Mouse (Mus musculus) hindbrain, embryonic 16.5 days (tissue): ENCODE results near the gene Gm28038. TPM values are rescaled to one million over a fixed set of nuclear protein-coding genes. Genes with fewer than 3 reads are reported as not detected.

Experiments used
- ATAC-seq: fragments of 200-750 bp; cut with Nextera tagmentation; 2 replicates; pipeline ENCODE4 v1.8.0; 2017; ENCODE audit warnings: moderate TSS enrichment, moderate library complexity
- H3K27ac ChIP-seq: fragments of 300-500 bp; sonication (generic); 2 replicates; pipeline ENCODE4 v1.5.1; 2014; ENCODE audit warnings: low read depth, mild to moderate bottlenecking, control low read depth, low read length, moderate library complexity
- H3K27me3 ChIP-seq: fragments of 300-500 bp; sonication (generic); replicated peaks from 2 replicates; pipeline ENCODE4 v1.6.1; 2014; ENCODE audit warnings: low read length; ENCODE audit not compliant: control insufficient read depth, insufficient read depth
- H3K36me3 ChIP-seq: fragments of 300-500 bp; sonication (generic); 2 replicates; pipeline ENCODE4 v1.6.1; 2014; ENCODE audit warnings: mild to moderate bottlenecking, low read length, moderate library complexity, mixed read lengths; ENCODE audit not compliant: control insufficient read depth, insufficient read depth
- H3K4me1 ChIP-seq: fragments of 300-500 bp; sonication (generic); 2 replicates; pipeline ENCODE4 v1.6.1; 2014; ENCODE audit warnings: low read depth, low read length; ENCODE audit not compliant: control insufficient read depth, insufficient read depth
- H3K4me2 ChIP-seq: fragments of 300-500 bp; sonication (generic); 2 replicates; pipeline ENCODE4 v1.6.1; 2014; ENCODE audit warnings: mild to moderate bottlenecking, low read length, control low read depth, moderate library complexity
- H3K4me3 ChIP-seq: fragments of 300-500 bp; sonication (generic); 2 replicates; pipeline ENCODE4 v1.5.1; 2014; ENCODE audit warnings: mild to moderate bottlenecking, low read length, control low read depth, moderate library complexity
- H3K9ac ChIP-seq: fragments of 300-500 bp; sonication (generic); 2 replicates; pipeline ENCODE4 v1.6.1; 2014; ENCODE audit warnings: low read depth, mild to moderate bottlenecking, control low read depth, low read length, moderate library complexity
- H3K9me3 ChIP-seq: fragments of 300-500 bp; sonication (generic); 2 replicates; pipeline ENCODE4 v1.6.1; 2014; ENCODE audit warnings: mild to moderate bottlenecking, low read length, moderate library complexity; ENCODE audit not compliant: control insufficient read depth
- WGBS: fragments of 180-500 bp; shearing (Covaris S2); extraction: QIAGEN DNeasy Blood & Tissue Kit; methylation state at CpG from one replicate; pipeline ENCODE4 v1.1.7; 2014; 5-methylcytosine and 5-hydroxymethylcytosine counted together
- polyA plus RNA-seq: library from polyadenylated mRNA; unstranded; fragments of >200 nt; fragmentation: Nextera tagmentation; extraction: Ambion mirVana; gene quantifications from 2 replicates; pipeline ENCODE4 v1.2.1, GENCODE M21; 2015

Gene Gm28038
- not detected in 2 replicates for polyA plus RNA-seq

- WGBS = 90% methylated on average over 11 of the region's 11 CpGs
- H3K9me3 ChIP-seq = no peaks in the 10 kb centered on the region
These were observed at the start of gene Gm28038 for GRCm38 (mm10) chr2:30280743-30281142. Gene Gm28038, plus strand, starts transcription at chr2:30281043.

GRCm38 (mm10) chr2:30235593-30235992 is 45.2 kb upstream of the Gm28038 start:
- H3K9me3 ChIP-seq = no peaks in the 10 kb centered on the region
- H3K36me3 ChIP-seq = peaks cover 3% of the 10 kb centered on the region; the same call in 1 of the 2 replicates
- no peak overlapping the region for H3K4me2 ChIP-seq
- WGBS = 92% methylated on average over 5 of the region's 5 CpGs
- H3K9ac ChIP-seq = no peak overlapping the region
- H3K27ac ChIP-seq = no peak overlapping the region
- no peak overlapping the region for H3K4me3 ChIP-seq
- no peak for ATAC-seq
- no peaks in the 10 kb centered on the region for H3K27me3 ChIP-seq
- peaks cover 23% of the 10 kb centered on the region for H3K4me1 ChIP-seq

More at GRCm38 (mm10) chr2:30280743-30281142, at the start of gene Gm28038:
- no peak within 1 kb of the TSS for H3K4me2 ChIP-seq
- no peak for ATAC-seq
- H3K36me3 ChIP-seq = no peaks in the 10 kb centered on the region
- no peak within 1 kb of the TSS for H3K9ac ChIP-seq
- H3K27ac ChIP-seq = no peak within 1 kb of the TSS
- no peaks in the 10 kb centered on the region for H3K27me3 ChIP-seq
- H3K4me1 ChIP-seq = peaks cover 8% of the 10 kb centered on the region
- H3K4me3 ChIP-seq = no peak within 1 kb of the TSS

GRCm38 (mm10) chr2:30236426-30237198 is 44.2 kb upstream of the Gm28038 start:
- Histone ChIP-seq H3K27me3 (no peaks in the 10 kb centered on the region), H3K27ac (peak overlapping the region; percentile 82), H3K36me3 (peaks cover 7% of the 10 kb centered on the region), H3K9ac (peak overlapping the region; percentile 73), H3K4me2 (peak overlapping the region; percentile 79), H3K4me1 (peaks cover 23% of the 10 kb centered on the region), H3K4me3 (peak overlapping the region; percentile 89), H3K9me3 (no peaks in the 10 kb centered on the region)
- no peak for ATAC-seq
- 4% methylated on average over 18 of the region's 18 CpGs for WGBS

GRCm38 (mm10) chr2:30237199-30237880 is 43.5 kb upstream of the Gm28038 start, which contains the start of gene Lrrc8a:
Gene Lrrc8a, plus strand, starts transcription at chr2:30237715.
- peak within 1 kb of the TSS; percentile 89 for H3K4me3 ChIP-seq
- H3K4me1 ChIP-seq = peaks cover 23% of the 10 kb centered on the region
- H3K27ac ChIP-seq = peak within 1 kb of the TSS; percentile 88
- peak within 1 kb of the TSS; percentile 88 for H3K4me2 ChIP-seq
- peak; percentile 98 for ATAC-seq
- no peaks in the 10 kb centered on the region for H3K27me3 ChIP-seq
- WGBS = under 1% methylated on average over 53 of the region's 67 CpGs
- peaks cover 7% of the 10 kb centered on the region for H3K36me3 ChIP-seq
- peak within 1 kb of the TSS; percentile 95 for H3K9ac ChIP-seq
- no peaks in the 10 kb centered on the region for H3K9me3 ChIP-seq

- no peaks in the 10 kb centered on the region for H3K9me3 ChIP-seq
- peak overlapping the region; percentile 88 for H3K27ac ChIP-seq
- H3K36me3 ChIP-seq = peaks cover 7% of the 10 kb centered on the region
- peak overlapping the region; percentile 89 for H3K4me3 ChIP-seq
- no peaks in the 10 kb centered on the region for H3K27me3 ChIP-seq
- peak; percentile 91 for ATAC-seq
- WGBS = under 1% methylated on average over 16 of the region's 42 CpGs
- H3K4me2 ChIP-seq = peak overlapping the region; percentile 88
- H3K9ac ChIP-seq = peak overlapping the region; percentile 95
- H3K4me1 ChIP-seq = peaks cover 29% of the 10 kb centered on the region
These were observed 43.0 kb upstream of the Gm28038 start for GRCm38 (mm10) chr2:30237881-30238280.

GRCm38 (mm10) chr2:30238906-30239465 is 41.9 kb upstream of the Gm28038 start:
- Histone ChIP-seq H3K36me3 (peaks cover 9% of the 10 kb centered on the region), H3K27me3 (no peaks in the 10 kb centered on the region), H3K4me1 (peaks cover 29% of the 10 kb centered on the region), H3K27ac (no peak overlapping the region), H3K9ac (peak overlapping the region; percentile 95), H3K4me2 (peak overlapping the region; percentile 88), H3K9me3 (no peaks in the 10 kb centered on the region), H3K4me3 (peak overlapping the region; percentile 89)
- no peak for ATAC-seq
- 79% methylated on average over 3 of the region's 3 CpGs for WGBS

- Histone ChIP-seq H3K4me3 (no peak overlapping the region), H3K4me1 (peaks cover 29% of the 10 kb centered on the region), H3K4me2 (no peak overlapping the region), H3K27me3 (no peaks in the 10 kb centered on the region), H3K27ac (no peak overlapping the region), H3K9ac (peak overlapping the region; percentile 4; the same call in 1 of the 2 replicates), H3K9me3 (no peaks in the 10 kb centered on the region), H3K36me3 (peaks cover 9% of the 10 kb centered on the region)
- no peak for ATAC-seq
- WGBS = 80% methylated on average over 4 of the region's 4 CpGs
These were observed 41.1 kb upstream of the Gm28038 start for GRCm38 (mm10) chr2:30239777-30240176.

GRCm38 (mm10) chr2:30240267-30240666 is 40.6 kb upstream of the Gm28038 start, which contains the start of gene Gm28035:
Gene Gm28035, plus strand, starts transcription at chr2:30240567.
- H3K4me3 ChIP-seq = no peak within 1 kb of the TSS
- H3K9ac ChIP-seq = peak within 1 kb of the TSS; percentile 4; the same call in 1 of the 2 replicates
- peaks cover 29% of the 10 kb centered on the region for H3K4me1 ChIP-seq
- ATAC-seq = no peak
- no peaks in the 10 kb centered on the region for H3K27me3 ChIP-seq
- WGBS = 85% methylated on average over 2 of the region's 2 CpGs
- H3K36me3 ChIP-seq = peaks cover 9% of the 10 kb centered on the region
- H3K4me2 ChIP-seq = no peak within 1 kb of the TSS; the same call in 1 of the 2 replicates
- H3K27ac ChIP-seq = no peak within 1 kb of the TSS
- no peaks in the 10 kb centered on the region for H3K9me3 ChIP-seq

- no peaks in the 10 kb centered on the region for H3K27me3 ChIP-seq
- ATAC-seq = no peak
These were observed 38.3 kb upstream of the Gm28038 start for GRCm38 (mm10) chr2:30242509-30242908.

More at GRCm38 (mm10) chr2:30242509-30242908, 38.3 kb upstream of the Gm28038 start:
- no peak overlapping the region for H3K4me2 ChIP-seq
- peaks cover 11% of the 10 kb centered on the region for H3K36me3 ChIP-seq
- H3K4me3 ChIP-seq = no peak overlapping the region
- peaks cover 23% of the 10 kb centered on the region for H3K4me1 ChIP-seq
- no peaks in the 10 kb centered on the region for H3K9me3 ChIP-seq
- H3K9ac ChIP-seq = no peak overlapping the region
- peak overlapping the region; percentile 29; the same call in 1 of the 2 replicates for H3K27ac ChIP-seq
- 33% methylated on average over 4 of the region's 4 CpGs for WGBS
